Mouse (Mus musculus): ENCODE data around the gene Etfbkmt. TPM values are rescaled to one million over a fixed set of nuclear protein-coding genes. Genes with fewer than 3 reads are reported as not detected.
"Not testable (repeated sequence)": the region's sequence is repeated elsewhere in the genome, so short reads cannot be mapped to it uniquely, and the experiment has no call there.

The Etfbkmt gene
- polyA plus RNA-seq, 1 experiment, result 6.2 TPM

DNA sequence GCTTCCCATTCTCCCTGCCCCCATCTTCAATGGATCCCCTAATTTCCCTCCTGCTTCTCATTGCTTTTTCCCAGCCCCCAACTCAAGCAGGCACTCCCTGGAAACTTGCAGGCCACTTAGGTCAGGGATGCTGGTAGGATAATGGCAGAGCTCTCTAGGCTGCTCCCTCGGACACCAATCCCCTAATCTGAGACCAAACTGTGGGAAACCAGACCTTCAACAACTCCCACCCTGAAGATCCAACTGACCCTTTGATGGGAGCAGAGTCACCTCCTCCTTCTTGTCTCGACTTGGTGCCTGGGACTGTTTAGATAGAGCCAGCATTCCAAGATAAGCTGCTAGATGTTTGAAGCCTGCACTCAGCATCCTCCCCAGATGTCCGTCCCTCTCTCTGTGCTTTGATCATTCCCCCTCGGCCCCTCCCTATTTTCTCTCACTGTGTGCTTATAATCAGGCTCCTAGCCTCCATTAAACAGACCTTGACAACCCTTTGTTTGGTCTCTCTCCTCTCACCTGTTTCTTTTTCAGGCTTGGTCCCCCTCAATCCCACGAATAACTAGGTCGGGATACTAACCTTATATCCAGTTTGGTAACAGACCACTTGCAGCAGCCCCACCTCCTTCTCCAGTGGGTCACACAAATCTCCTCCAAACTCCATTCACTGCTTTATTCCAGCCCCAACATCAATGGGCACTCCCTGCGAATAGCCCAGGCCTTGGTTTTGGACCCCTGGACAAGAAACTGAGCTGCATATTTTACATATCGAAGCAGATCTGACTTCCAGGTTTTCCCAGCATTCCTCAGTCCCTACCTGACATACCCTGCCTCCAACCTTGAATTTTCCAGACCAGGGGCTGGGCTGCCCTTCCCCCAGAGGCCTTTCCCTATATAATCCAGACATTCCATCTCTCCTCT is 14.7 kb downstream of the Etfbkmt start:
- Histone ChIP-seq H3K4me1 (ENCODE audit: control insufficient read depth, insufficient read depth, low read length) (no peaks in the 10 kb centered on the region), H3K4me3 (replicated peaks; ENCODE audit: control insufficient read depth, low read depth, low read length) (no peak overlapping the region), H3K27ac (ENCODE audit: control insufficient read depth, insufficient read depth, low read depth, low read length, poor library complexity) (no peak overlapping the region)
- TF ChIP-seq CTCF (IDR thresholded peaks at IDR 0.05; ENCODE audit: control insufficient read depth, insufficient read depth, low read length), result no peak
- TF ChIP-seq POLR2A (IDR thresholded peaks at IDR 0.05; ENCODE audit: borderline replicate concordance, control insufficient read depth, low read depth, low read length), result no peak
- 68% methylated on average over 8 of the region's 8 CpGs for WGBS

DNA sequence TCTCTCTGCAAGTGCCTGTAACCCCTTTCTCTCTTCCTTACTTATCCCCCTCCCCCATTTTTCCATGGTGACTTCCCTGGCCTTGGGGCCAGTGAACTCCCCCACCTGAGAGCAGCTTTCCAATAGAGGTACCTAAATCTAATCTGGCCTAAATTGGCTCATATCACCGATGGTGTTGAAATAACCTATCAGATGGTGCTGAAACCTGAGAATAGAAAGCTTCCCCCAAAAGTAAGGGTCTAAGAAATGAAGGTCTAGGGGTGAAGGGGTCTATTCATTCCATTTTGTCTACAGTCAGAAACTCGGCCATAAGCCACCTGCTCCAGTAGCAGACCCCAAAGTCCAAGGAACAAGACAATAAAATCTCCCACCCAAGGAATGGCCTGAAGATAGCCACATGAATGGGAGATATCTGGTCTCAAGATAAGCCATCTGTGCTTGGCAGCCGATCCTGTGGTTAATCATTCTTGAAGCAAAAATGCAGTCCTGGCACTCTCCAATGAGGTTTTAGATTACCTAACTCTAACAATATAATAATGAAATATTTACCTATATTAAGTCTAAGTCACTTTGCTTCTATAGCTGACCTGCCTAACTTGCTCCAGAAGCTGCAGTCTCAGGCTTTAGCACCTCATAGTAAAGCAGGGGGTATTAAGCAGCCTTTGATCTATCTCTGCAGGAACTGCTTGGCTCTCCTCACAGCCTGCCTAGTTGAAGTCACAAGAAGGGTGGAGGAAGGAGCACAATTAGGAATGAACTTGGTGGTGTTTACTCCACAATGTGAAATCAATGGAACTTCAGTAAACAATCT is 15.6 kb downstream of the Etfbkmt start:
- H3K27ac ChIP-seq (ENCODE audit: control insufficient read depth, insufficient read depth, low read depth, low read length, poor library complexity), result no peak overlapping the region

DNA sequence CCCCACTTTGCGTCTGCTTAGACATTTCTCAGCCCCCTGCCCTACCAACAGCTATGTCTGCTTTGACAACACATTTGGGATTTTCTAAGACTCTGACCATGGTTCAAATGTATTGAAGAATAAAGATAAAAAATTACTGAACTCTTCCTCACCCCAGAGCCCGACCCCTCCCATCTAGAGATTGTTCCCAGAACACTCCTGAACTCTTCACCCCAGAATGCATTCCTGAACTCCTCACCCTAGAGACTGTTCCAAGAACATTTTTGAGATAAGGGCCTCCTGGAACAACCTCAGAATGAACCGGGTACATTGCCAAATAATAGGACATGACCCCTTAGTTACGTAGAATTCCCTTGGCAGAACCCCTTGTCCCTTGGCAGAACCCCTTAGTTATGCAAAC is 27.4 kb downstream of the Etfbkmt start:
- 83% methylated on average over 3 of the region's 4 CpGs for WGBS
- H3K4me1 ChIP-seq (ENCODE audit: control insufficient read depth, insufficient read depth, low read length); H3K27ac ChIP-seq (ENCODE audit: control insufficient read depth, insufficient read depth, low read depth, low read length, poor library complexity); H3K4me3 ChIP-seq (replicated peaks; ENCODE audit: control insufficient read depth, low read depth, low read length): not testable (repeated sequence)

More for the DNA sequence above, 15.6 kb downstream of the Etfbkmt start:
- WGBS, result 61% methylated on average over 3 of the region's 3 CpGs
- Histone ChIP-seq H3K4me1 (ENCODE audit: control insufficient read depth, insufficient read depth, low read length) (no peaks in the 10 kb centered on the region), H3K4me3 (replicated peaks; ENCODE audit: control insufficient read depth, low read depth, low read length) (no peak overlapping the region)
- no peak for TF ChIP-seq CTCF (IDR thresholded peaks at IDR 0.05; ENCODE audit: control insufficient read depth, insufficient read depth, low read length)
- no peak for TF ChIP-seq POLR2A (IDR thresholded peaks at IDR 0.05; ENCODE audit: borderline replicate concordance, control insufficient read depth, low read depth, low read length)

DNA sequence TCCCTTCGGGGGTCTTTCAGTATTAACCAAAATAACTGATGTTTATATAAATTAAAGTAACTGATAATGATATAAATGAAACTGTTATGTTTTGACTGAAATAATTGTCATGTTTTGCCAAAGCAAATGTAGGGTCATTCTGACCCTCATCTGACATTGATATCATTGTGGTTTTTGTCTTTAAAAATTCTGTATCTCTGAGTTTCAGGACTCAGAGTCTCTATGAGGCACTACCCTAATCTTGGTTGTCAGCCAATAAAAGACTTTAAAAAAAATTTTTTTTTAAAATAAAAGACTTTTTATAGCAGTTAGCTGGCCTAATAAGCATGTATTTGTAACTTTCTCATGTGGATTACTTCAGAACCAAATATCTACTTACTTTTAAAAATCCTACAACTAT is 28.0 kb downstream of the Etfbkmt start:
- Histone ChIP-seq H3K27ac (ENCODE audit: control insufficient read depth, insufficient read depth, low read depth, low read length, poor library complexity) (no peak overlapping the region), H3K4me3 (replicated peaks; ENCODE audit: control insufficient read depth, low read depth, low read length) (no peak overlapping the region), H3K4me1 (ENCODE audit: control insufficient read depth, insufficient read depth, low read length) (no peaks in the 10 kb centered on the region)
- TF ChIP-seq POLR2A (IDR thresholded peaks at IDR 0.05; ENCODE audit: borderline replicate concordance, control insufficient read depth, low read depth, low read length) (no peak), CTCF (IDR thresholded peaks at IDR 0.05; ENCODE audit: control insufficient read depth, insufficient read depth, low read length) (no peak)
- 75% methylated on average over 1 of the region's 1 CpGs for WGBS

DNA sequence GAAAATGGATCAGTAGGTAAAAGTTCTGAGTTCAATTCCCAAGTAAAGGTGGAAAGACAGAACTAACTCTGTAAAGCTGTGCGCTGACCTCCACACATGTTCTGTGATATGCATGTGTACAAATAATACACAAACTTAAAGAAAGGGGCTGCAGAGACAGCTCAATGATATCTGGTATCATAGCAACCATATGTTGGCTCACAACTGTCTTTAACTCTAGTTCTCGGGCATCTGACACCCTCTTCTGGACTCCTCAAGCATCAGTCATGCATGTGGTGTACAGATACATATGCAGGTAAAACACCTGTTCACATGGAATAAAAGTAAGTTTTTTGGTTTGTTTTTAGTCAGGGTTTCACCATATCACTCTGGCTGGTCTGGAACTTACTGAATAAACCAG is 28.8 kb downstream of the Etfbkmt start:
- no peak overlapping the region for H3K4me3 ChIP-seq (replicated peaks; ENCODE audit: control insufficient read depth, low read depth, low read length)
- 68% methylated on average over 2 of the region's 2 CpGs for WGBS
- TF ChIP-seq POLR2A (IDR thresholded peaks at IDR 0.05; ENCODE audit: borderline replicate concordance, control insufficient read depth, low read depth, low read length) (no peak), CTCF (IDR thresholded peaks at IDR 0.05; ENCODE audit: control insufficient read depth, insufficient read depth, low read length) (no peak)
- no peaks in the 10 kb centered on the region for H3K4me1 ChIP-seq (ENCODE audit: control insufficient read depth, insufficient read depth, low read length)
- H3K27ac ChIP-seq (ENCODE audit: control insufficient read depth, insufficient read depth, low read depth, low read length, poor library complexity), result no peak overlapping the region

DNA sequence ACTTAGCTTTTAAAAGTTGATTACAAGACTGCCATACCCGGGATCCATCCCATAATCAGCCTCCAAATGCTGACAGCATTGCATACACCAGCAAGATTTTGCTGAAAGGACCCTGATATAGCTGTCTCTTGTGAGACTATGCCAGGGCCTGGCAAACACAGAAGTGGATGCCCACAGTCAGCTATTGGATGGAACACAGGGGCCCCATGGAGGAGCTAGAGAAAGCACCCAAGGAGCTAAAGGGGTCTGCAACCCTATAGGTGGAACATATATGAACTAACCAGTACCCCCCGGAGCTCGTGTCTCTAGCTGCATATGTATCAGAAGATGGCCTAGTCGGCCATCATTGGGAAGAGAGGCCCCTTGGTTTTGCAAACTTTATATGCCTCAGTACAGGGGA is 30.3 kb downstream of the Etfbkmt start:
- WGBS, result 86% methylated on average over 4 of the region's 4 CpGs
- H3K4me3 ChIP-seq (replicated peaks; ENCODE audit: control insufficient read depth, low read depth, low read length); H3K4me1 ChIP-seq (ENCODE audit: control insufficient read depth, insufficient read depth, low read length); H3K27ac ChIP-seq (ENCODE audit: control insufficient read depth, insufficient read depth, low read depth, low read length, poor library complexity): not testable (repeated sequence)

DNA sequence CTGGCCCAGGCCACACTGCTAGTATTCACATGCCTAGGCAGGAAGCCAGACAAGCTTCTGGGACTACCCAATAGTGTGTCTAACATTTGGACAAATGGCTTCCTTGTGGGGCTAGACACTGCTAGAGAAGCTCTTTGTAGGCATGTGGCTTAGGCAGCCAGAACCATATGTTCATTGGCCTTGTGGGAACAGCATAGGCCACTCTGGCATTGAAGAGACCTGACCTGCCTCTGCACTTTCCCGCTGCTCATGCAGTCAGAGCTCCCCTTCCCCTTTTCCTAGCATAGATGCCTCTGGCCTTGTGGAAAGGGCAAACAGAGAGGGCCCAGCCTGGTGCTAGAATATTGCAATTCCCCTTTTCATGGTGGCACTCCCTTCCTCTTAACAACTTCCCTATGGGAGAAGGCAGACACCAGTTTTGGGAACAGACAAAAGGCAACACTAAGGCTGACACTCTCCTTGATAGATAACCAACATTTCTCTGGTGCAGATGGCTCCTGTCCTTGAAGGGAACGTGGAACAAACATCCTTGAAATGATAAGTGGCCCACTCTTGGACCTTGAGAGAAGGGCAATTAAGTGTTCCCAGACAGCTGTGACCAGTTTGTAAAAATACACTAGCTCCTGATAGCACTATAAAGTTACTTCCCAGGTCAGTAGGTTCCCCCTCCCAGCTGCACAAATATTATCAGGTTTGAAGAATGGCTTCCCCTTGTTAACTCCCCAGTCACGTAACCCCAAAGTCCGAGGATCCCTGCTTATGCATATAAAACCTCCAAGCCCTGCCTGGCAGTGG is 34.4 kb downstream of the Etfbkmt start:
- no peak for TF ChIP-seq CTCF (IDR thresholded peaks at IDR 0.05; ENCODE audit: control insufficient read depth, insufficient read depth, low read length)
- TF ChIP-seq POLR2A (IDR thresholded peaks at IDR 0.05; ENCODE audit: borderline replicate concordance, control insufficient read depth, low read depth, low read length), result no peak
- H3K4me3 ChIP-seq (replicated peaks; ENCODE audit: control insufficient read depth, low read depth, low read length), result no peak overlapping the region
- no peaks in the 10 kb centered on the region for H3K4me1 ChIP-seq (ENCODE audit: control insufficient read depth, insufficient read depth, low read length)
- H3K27ac ChIP-seq (ENCODE audit: control insufficient read depth, insufficient read depth, low read depth, low read length, poor library complexity), result no peak overlapping the region
- WGBS, result 72% methylated on average over 4 of the region's 4 CpGs

DNA sequence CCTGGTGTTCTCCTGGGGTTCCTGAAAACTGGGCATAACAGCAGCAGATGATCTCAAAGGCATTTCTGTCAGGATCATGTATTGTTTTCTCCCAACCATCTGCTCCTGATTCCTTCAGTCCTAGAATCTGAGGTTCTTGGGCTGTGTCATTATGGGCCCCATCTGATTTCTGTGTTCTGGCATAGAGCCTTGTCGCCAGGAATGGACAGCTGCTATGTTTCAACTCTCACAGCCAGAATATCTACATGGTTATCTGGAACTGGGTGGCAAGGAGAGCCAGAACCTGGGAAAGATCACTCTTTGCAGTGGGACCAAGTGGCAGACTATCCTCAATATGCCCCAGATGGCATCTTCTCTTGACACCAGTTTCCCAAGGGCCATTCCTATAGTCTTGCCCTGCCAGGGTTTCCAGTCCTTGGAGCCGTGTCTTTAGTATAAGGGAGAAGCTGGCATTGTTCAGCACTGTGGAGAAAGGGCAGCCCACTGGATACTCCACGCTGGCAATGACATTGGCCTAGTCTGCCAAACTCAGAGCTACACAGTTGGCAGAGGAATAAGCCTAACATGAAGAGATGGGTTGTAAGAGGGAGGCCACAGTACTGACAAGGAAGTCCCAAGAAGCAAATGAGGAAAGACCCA is 35.4 kb downstream of the Etfbkmt start:
- TF ChIP-seq POLR2A (IDR thresholded peaks at IDR 0.05; ENCODE audit: borderline replicate concordance, control insufficient read depth, low read depth, low read length) (no peak), CTCF (IDR thresholded peaks at IDR 0.05; ENCODE audit: control insufficient read depth, insufficient read depth, low read length) (no peak)
- 87% methylated on average over 3 of the region's 3 CpGs for WGBS
- H3K27ac ChIP-seq (ENCODE audit: control insufficient read depth, insufficient read depth, low read depth, low read length, poor library complexity), result no peak overlapping the region

More for the DNA sequence above, 35.4 kb downstream of the Etfbkmt start:
- H3K4me1 ChIP-seq (ENCODE audit: control insufficient read depth, insufficient read depth, low read length), result no peaks in the 10 kb centered on the region
- no peak overlapping the region for H3K4me3 ChIP-seq (replicated peaks; ENCODE audit: control insufficient read depth, low read depth, low read length)
